Mouse (Mus musculus): ENCODE results near the gene Gm21497.
"Not testable (repeated sequence)": the region's sequence is repeated elsewhere in the genome, so short reads cannot be mapped to it uniquely, and the experiment has no call there.

Gene Gm21497

GRCm38 (mm10) chrY:61646446-61646845 lies at the start of gene Gm21497:
Gene Gm21497 (plus strand): TSS chrY:61646746.
- not testable (repeated sequence) for DNase-seq
